Mouse (Mus musculus) heart, embryonic 15.5 days (tissue): Measurements from ENCODE around the gene Tmem252. TPM values are rescaled to one million over a fixed set of nuclear protein-coding genes. Genes with fewer than 3 reads are reported as not detected.
A peak's percentile ranks its signal among the peaks of the same experiment; 100 is the strongest.

ENCODE experiments used
- ATAC-seq: fragments of 200-750 bp; cut with Nextera tagmentation; replicated peaks from 2 replicates; pipeline ENCODE4 v1.8.0; 2017; ENCODE audit warnings: low read depth, moderate TSS enrichment; ENCODE audit not compliant: insufficient number of reproducible peaks, insufficient read depth, low FRiP score
- H3K27ac ChIP-seq: fragments of 300-500 bp; sonication (generic); 2 replicates; pipeline ENCODE4 v1.5.1; 2015; ENCODE audit warnings: mild to moderate bottlenecking, inconsistent platforms
- H3K27me3 ChIP-seq: fragments of 300-500 bp; sonication (generic); 2 replicates; pipeline ENCODE4 v1.6.1; 2015; ENCODE audit warnings: inconsistent platforms
- H3K36me3 ChIP-seq: fragments of 300-500 bp; sonication (generic); 2 replicates; pipeline ENCODE4 v1.6.1; 2015; ENCODE audit warnings: mild to moderate bottlenecking, inconsistent platforms
- H3K4me1 ChIP-seq: fragments of 300-500 bp; sonication (generic); replicated peaks from 2 replicates; pipeline ENCODE4 v1.6.1; 2015; ENCODE audit warnings: inconsistent platforms
- H3K4me2 ChIP-seq: fragments of 300-500 bp; sonication (generic); 2 replicates; pipeline ENCODE4 v1.6.1; 2015; ENCODE audit warnings: inconsistent platforms, mild to moderate bottlenecking, moderate library complexity
- H3K4me3 ChIP-seq: fragments of 300-500 bp; sonication (generic); 2 replicates; pipeline ENCODE4 v1.5.1; 2015; ENCODE audit warnings: mild to moderate bottlenecking, inconsistent platforms
- H3K9ac ChIP-seq: fragments of 300-500 bp; sonication (generic); 2 replicates; pipeline ENCODE4 v1.6.1; 2015; ENCODE audit warnings: mild to moderate bottlenecking, inconsistent platforms
- H3K9me3 ChIP-seq: fragments of 300-500 bp; sonication (generic); replicated peaks from 2 replicates; pipeline ENCODE4 v1.6.1; 2016; ENCODE audit warnings: inconsistent platforms
- WGBS: fragments of 180-500 bp; shearing (Covaris S2); methylation state at CpG from one replicate; pipeline ENCODE4 v1.1.7; 2015; ENCODE audit warnings: mixed read lengths; 5-methylcytosine and 5-hydroxymethylcytosine counted together
- polyA plus RNA-seq: library from polyadenylated mRNA; unstranded; fragments of >200 nt; fragmentation: Nextera tagmentation; extraction: Ambion mirVana; gene quantifications from 2 replicates; pipeline ENCODE4 v1.2.1, GENCODE M21; 2015

Tmem252 gene
- polyA plus RNA-seq, 1 experiment from 2014 or later = 4.0 TPM

- H3K9me3 ChIP-seq = no peaks in the 10 kb centered on the region
- H3K4me2 ChIP-seq = no peak overlapping the region
- H3K27ac ChIP-seq = no peak overlapping the region
- no peak overlapping the region for H3K4me3 ChIP-seq
- WGBS = 60% methylated on average over 8 of the region's 8 CpGs
- H3K9ac ChIP-seq = no peak overlapping the region
- peaks cover 32% of the 10 kb centered on the region for H3K4me1 ChIP-seq
- no peaks in the 10 kb centered on the region for H3K36me3 ChIP-seq
- no peak for ATAC-seq
- no peaks in the 10 kb centered on the region for H3K27me3 ChIP-seq
These were observed 29.9 kb downstream of the Tmem252 start for GRCm38 (mm10) chr19:24703680-24704079.

DNA sequence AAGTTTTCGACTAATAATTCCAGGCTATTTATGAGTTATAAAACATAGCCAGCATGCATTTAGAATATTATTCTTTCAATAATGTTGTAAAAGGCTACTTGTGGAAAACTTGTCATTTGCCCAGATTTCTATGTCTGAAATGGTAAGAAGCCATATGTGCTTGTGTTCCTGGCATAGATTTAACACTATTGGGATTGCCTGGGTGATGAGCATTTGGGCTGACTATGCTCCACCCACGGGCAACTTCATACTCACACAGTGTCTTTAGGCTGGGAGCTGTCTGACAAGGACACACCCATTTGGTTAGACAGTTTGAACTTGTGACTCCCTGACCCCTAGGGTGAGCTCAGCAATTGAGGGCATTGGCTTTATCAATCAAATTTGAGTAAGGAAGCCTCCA is 30.5 kb downstream of the Tmem252 start:
- 65% methylated on average over 2 of the region's 2 CpGs for WGBS
- H3K4me1 ChIP-seq = peaks cover 37% of the 10 kb centered on the region
- H3K4me2 ChIP-seq = no peak overlapping the region
- H3K9ac ChIP-seq = no peak overlapping the region
- H3K27ac ChIP-seq = no peak overlapping the region
- H3K4me3 ChIP-seq = no peak overlapping the region
- no peaks in the 10 kb centered on the region for H3K27me3 ChIP-seq
- no peaks in the 10 kb centered on the region for H3K36me3 ChIP-seq
- ATAC-seq = no peak
- no peaks in the 10 kb centered on the region for H3K9me3 ChIP-seq

- Histone ChIP-seq H3K4me3 (no peak overlapping the region), H3K27ac (no peak overlapping the region), H3K9me3 (no peaks in the 10 kb centered on the region), H3K36me3 (no peaks in the 10 kb centered on the region), H3K27me3 (no peaks in the 10 kb centered on the region), H3K9ac (no peak overlapping the region), H3K4me2 (no peak overlapping the region), H3K4me1 (peaks cover 37% of the 10 kb centered on the region)
- no peak for ATAC-seq
- 71% methylated on average over 1 of the region's 1 CpGs for WGBS
These were observed 31.6 kb downstream of the Tmem252 start for GRCm38 (mm10) chr19:24705395-24705794.

DNA sequence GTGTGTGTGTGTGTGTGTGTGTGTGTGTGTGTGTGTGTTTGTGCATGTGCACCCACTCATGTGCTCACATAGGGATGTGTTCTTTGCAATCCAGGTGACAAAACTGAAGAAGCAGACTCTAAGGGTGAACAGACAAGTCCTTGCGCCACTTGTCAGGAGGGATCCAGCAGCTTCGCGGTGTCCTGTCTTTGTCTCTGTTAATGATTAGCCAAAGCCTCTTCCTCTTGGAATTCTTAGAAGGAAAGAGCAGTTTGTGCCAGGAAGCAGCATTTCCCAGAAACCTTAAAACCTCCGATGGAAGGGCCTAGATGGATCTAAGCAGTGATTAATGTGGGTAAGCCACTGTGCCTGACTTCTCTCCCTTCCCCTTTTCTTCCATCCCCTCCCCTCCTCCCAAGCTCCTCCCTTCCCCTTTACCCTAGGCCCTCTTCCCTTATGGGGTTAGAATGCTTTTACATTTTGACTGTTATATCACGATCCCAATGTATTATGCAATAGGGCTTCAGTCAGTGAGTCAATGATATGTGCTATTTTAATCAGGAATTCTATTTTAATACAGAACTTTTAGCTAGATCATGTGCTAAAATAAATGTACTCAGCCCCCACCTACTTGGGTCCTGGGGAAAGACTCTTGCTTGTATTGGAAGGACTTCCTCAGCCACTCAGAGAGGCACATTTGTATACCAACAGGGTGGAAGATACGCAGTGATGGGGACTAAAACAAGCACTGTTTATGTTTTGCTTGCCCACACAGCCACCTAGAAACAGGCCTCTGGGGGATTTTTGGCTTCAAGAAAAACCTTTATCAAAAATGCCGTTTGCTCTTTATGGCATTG is 33.5 kb downstream of the Tmem252 start:
- Histone ChIP-seq H3K9me3 (no peaks in the 10 kb centered on the region), H3K27ac (peak overlapping the region; percentile 75), H3K4me2 (peak overlapping the region; percentile 4; the same call in 1 of the 2 replicates), H3K4me3 (no peak overlapping the region), H3K27me3 (no peaks in the 10 kb centered on the region), H3K36me3 (no peaks in the 10 kb centered on the region), H3K4me1 (peaks cover 40% of the 10 kb centered on the region), H3K9ac (no peak overlapping the region)
- 56% methylated on average over 7 of the region's 7 CpGs for whole genome bisulfite sequencing
- no peak for ATAC-seq

DNA sequence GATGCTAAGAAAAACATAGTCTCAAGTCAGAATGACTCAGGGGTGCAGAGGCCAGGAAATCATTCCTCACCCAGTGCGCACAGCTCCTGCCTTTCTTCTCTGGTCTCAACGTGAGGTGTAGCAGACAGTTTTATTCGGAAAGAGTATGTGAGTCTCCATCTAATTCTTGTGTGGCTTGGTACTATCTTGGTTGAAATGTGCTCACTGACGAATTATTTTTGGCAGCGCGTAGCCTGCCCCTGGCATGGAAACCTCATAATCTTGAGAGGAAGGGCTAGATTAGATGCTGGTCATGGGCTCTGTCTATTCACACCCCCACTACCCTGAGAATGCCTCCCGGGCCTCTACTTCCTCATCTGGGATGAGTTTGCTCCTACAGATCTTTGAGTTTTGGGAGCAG is 34.2 kb downstream of the Tmem252 start:
- no peak overlapping the region for H3K9ac ChIP-seq
- peak overlapping the region; percentile 4; the same call in 1 of the 2 replicates for H3K4me2 ChIP-seq
- 27% methylated on average over 7 of the region's 7 CpGs for WGBS
- H3K27me3 ChIP-seq = no peaks in the 10 kb centered on the region
- no peaks in the 10 kb centered on the region for H3K36me3 ChIP-seq
- H3K4me1 ChIP-seq = peaks cover 40% of the 10 kb centered on the region
- peak; percentile 72 for ATAC-seq
- peak overlapping the region; percentile 75 for H3K27ac ChIP-seq
- no peak overlapping the region for H3K4me3 ChIP-seq
- no peaks in the 10 kb centered on the region for H3K9me3 ChIP-seq

DNA sequence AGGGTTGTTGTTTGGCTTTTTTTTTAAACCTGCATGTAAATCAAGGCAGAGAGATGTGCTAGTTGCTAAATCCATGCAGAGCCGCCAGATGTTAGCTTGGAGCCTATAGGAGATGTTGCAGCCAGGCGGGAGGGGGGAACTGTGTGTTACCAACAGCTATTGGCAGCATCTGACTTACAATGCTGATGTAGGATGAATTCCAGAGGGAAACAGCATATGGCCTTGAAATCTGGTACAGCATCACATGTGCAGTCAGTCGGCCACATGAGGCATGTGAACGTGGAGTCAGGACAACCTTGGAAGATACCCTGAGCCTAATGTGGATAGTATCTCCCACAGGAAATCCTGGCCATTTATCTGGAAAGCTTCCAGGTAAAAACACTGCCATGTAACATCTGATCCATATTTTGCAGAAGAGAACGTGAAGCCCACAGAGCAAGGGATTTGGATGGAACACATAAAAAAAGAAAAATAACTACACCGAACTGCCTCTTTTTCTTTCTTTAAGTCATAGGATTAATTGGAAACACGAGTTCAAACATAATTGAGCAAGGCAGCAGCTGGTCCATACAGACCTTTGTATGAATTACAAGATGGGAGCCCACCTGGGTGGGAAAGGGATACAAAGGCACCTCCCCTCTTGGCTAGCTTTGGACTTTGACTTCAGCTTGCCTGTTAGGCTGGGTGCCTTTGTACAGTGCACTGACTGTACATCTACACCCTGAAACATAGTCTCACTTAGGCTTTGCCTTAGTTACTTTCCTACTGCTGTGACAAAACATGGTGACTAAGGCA is 42.7 kb downstream of the Tmem252 start:
- H3K4me1 ChIP-seq = no peaks in the 10 kb centered on the region
- no peak for ATAC-seq

GRCm38 (mm10) chr19:24718021-24718420 is 44.2 kb downstream of the Tmem252 start:
- no peak for ATAC-seq

More for the DNA sequence above, 42.7 kb downstream of the Tmem252 start:
- H3K9ac ChIP-seq = no peak overlapping the region
- peaks cover 9% of the 10 kb centered on the region; the same call in 1 of the 2 replicates for H3K36me3 ChIP-seq
- no peak overlapping the region for H3K27ac ChIP-seq
- no peaks in the 10 kb centered on the region for H3K27me3 ChIP-seq
- H3K4me3 ChIP-seq = no peak overlapping the region
- 75% methylated on average over 7 of the region's 7 CpGs for whole genome bisulfite sequencing
- H3K9me3 ChIP-seq = no peaks in the 10 kb centered on the region
- no peak overlapping the region for H3K4me2 ChIP-seq

GRCm38 (mm10) chr19:24719504-24719903 is 45.7 kb downstream of the Tmem252 start:
- no peak overlapping the region for H3K27ac ChIP-seq
- 88% methylated on average over 4 of the region's 4 CpGs for WGBS
- ATAC-seq = no peak
- H3K4me3 ChIP-seq = no peak overlapping the region
- peaks cover 3% of the 10 kb centered on the region; the same call in 1 of the 2 replicates for H3K4me1 ChIP-seq
- no peak overlapping the region for H3K4me2 ChIP-seq
- no peak overlapping the region for H3K9ac ChIP-seq
- H3K27me3 ChIP-seq = no peaks in the 10 kb centered on the region
- peaks cover 9% of the 10 kb centered on the region; the same call in 1 of the 2 replicates for H3K36me3 ChIP-seq
- no peaks in the 10 kb centered on the region for H3K9me3 ChIP-seq

More at GRCm38 (mm10) chr19:24718021-24718420, 44.2 kb downstream of the Tmem252 start:
- 64% methylated on average over 1 of the region's 1 CpGs for WGBS
- Histone ChIP-seq H3K4me1 (no peaks in the 10 kb centered on the region), H3K9ac (no peak overlapping the region), H3K4me3 (no peak overlapping the region), H3K27ac (no peak overlapping the region), H3K36me3 (peaks cover 9% of the 10 kb centered on the region; the same call in 1 of the 2 replicates), H3K9me3 (no peaks in the 10 kb centered on the region), H3K27me3 (no peaks in the 10 kb centered on the region), H3K4me2 (no peak overlapping the region)

- Histone ChIP-seq H3K4me2 (no peak overlapping the region), H3K27ac (no peak overlapping the region), H3K4me3 (no peak overlapping the region), H3K9me3 (no peaks in the 10 kb centered on the region), H3K36me3 (peaks cover 9% of the 10 kb centered on the region; the same call in 1 of the 2 replicates), H3K9ac (no peak overlapping the region), H3K4me1 (peaks cover 5% of the 10 kb centered on the region; the same call in 1 of the 2 replicates), H3K27me3 (no peaks in the 10 kb centered on the region)
- no peak for ATAC-seq
These were observed 46.6 kb downstream of the Tmem252 start for GRCm38 (mm10) chr19:24720448-24720847.

DNA sequence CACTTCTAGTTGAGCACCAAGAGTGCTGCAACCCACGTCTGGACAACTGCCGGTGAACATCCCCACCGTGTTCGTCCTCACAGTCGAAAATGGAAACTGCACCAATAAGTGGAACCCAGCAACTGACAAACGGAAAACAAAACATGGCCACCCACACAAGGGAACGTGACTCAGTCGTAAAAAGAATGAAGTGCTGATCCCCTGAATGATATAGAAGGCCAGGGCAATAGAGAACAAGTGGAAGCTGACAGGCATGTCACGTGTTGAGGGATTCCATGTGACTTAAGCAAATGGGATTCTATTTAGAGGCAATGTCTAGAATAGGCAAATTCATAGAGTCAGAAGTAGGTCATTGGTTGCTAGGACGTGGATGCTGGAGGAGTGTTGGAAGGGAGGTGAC is 50.6 kb downstream of the Tmem252 start:
- peaks cover 5% of the 10 kb centered on the region; the same call in 1 of the 2 replicates for H3K4me1 ChIP-seq
- ATAC-seq = no peak
- no peaks in the 10 kb centered on the region for H3K27me3 ChIP-seq
- WGBS = 60% methylated on average over 10 of the region's 10 CpGs
- H3K9me3 ChIP-seq = no peaks in the 10 kb centered on the region
- no peak overlapping the region for H3K4me3 ChIP-seq
- H3K27ac ChIP-seq = no peak overlapping the region
- no peak overlapping the region for H3K9ac ChIP-seq
- peaks cover 8% of the 10 kb centered on the region; the same call in 1 of the 2 replicates for H3K36me3 ChIP-seq
- H3K4me2 ChIP-seq = no peak overlapping the region

DNA sequence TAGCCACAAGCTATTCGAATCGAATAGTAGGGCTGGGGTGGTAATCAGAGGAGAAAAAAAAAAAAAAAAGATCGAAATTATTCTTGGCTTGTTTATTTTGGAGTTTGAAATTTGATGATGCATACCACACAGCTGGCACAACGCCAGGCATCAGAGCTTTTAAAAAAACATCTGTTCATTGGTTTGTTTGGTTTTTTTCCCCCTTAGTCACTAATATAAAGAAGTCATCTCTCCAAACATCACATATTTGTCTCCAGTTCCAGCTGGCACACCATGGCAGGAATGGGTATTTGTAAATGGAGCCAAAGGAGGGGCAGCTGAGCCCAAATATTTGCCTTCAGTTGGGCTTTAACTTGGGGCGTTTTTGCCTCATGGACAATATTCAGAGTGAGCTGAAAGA is 56.9 kb downstream of the Tmem252 start:
- no peak for ATAC-seq
- Histone ChIP-seq H3K4me3 (no peak overlapping the region), H3K36me3 (peaks cover 12% of the 10 kb centered on the region; the same call in 1 of the 2 replicates), H3K4me1 (peaks cover 5% of the 10 kb centered on the region; the same call in 1 of the 2 replicates), H3K9ac (no peak overlapping the region), H3K27me3 (no peaks in the 10 kb centered on the region), H3K9me3 (no peaks in the 10 kb centered on the region), H3K27ac (no peak overlapping the region; the same call in 1 of the 2 replicates), H3K4me2 (no peak overlapping the region)
- WGBS = 54% methylated on average over 5 of the region's 5 CpGs
